ENCODE assay signal across 9 mouse cellular contexts in genomic region chr9:107608741-107609432, GRCm38 (mm10). TPM values are rescaled to one million over a fixed set of nuclear protein-coding genes. Genes with fewer than 3 reads are reported as not detected.
DNase-seq lines count a peak whose midpoint lies in the region; ATAC-seq lines count a peak whose summit lies in the region.
"Had no signal": no experiment of that assay in that cellular context is flagged by ENCODE, and none has a peak within 500 bp of the region (broad histone marks: within the 10 kb centered on the region; RNA-seq: fewer than 3 reads in every experiment).

Gene Sema3b (minus strand): TSS chr9:107609229.

- no peak within 1 kb of the TSS for H3K27ac ChIP-seq in midbrain, embryonic 11.5 days (ENCODE audit: low read depth, low read length)
- H3K27ac ChIP-seq in midbrain, embryonic 13.5 days, result no peak within 1 kb of the TSS
- H3K27ac ChIP-seq: hindbrain, embryonic 15.5 days had no signal

- peak within 1 kb of the TSS; percentile 31; the same call in 1 of the 2 replicates for H3K9ac ChIP-seq in midbrain, embryonic 11.5 days (ENCODE audit: low read length)
- no peak within 1 kb of the TSS for H3K9ac ChIP-seq in midbrain, embryonic 13.5 days (replicated peaks)
- H3K9ac ChIP-seq: hindbrain, embryonic 15.5 days had no signal

- H3K4me2 ChIP-seq in midbrain, embryonic 11.5 days, result no peak within 1 kb of the TSS
- no peak within 1 kb of the TSS for H3K4me2 ChIP-seq in midbrain, embryonic 13.5 days (replicated peaks)
- H3K4me2 ChIP-seq: hindbrain, embryonic 15.5 days had no signal

- DNase-seq in midbrain, embryonic 11.5 days (ENCODE audit: low spot score, missing footprints), result no peak
- no peak for DNase-seq in gonadal fat pad, adult 2 months (ENCODE audit: low read depth)
- peak; percentile 59 for DNase-seq in kidney, adult 18-20 months
- DNase-seq in skeletal muscle tissue, adult 2 months (ENCODE audit: low read depth, low spot score), result peak; percentile 68
- DNase-seq in thymus, postnatal 4 days, result no peak
- DNase-seq in spleen, postnatal 36 days (ENCODE audit: low spot score in 2 of 2), result no peak
- no peak for DNase-seq in spleen, adult 12 weeks (ENCODE audit: low spot score)

- H3K36me3 ChIP-seq in midbrain, embryonic 11.5 days (ENCODE audit: control insufficient read depth, insufficient read depth, low read length), result no peaks in the 10 kb centered on the region
- H3K36me3 ChIP-seq in midbrain, embryonic 13.5 days, result peaks cover 4% of the 10 kb centered on the region

- H3K9me3 ChIP-seq in midbrain, embryonic 11.5 days (ENCODE audit: control insufficient read depth, low read length), result no peaks in the 10 kb centered on the region
- no peaks in the 10 kb centered on the region for H3K9me3 ChIP-seq in midbrain, embryonic 13.5 days
- H3K9me3 ChIP-seq: hindbrain, embryonic 15.5 days had no signal

- WGBS in midbrain, embryonic 11.5 days, result 46% methylated on average over 11 of the region's 12 CpGs
- WGBS in midbrain, embryonic 13.5 days, result 39% methylated on average over 12 of the region's 12 CpGs

- ATAC-seq in midbrain, embryonic 11.5 days (ENCODE audit: low FRiP score), result no peak
- ATAC-seq in midbrain, embryonic 13.5 days, result no peak

- H3K4me1 ChIP-seq in midbrain, embryonic 11.5 days (ENCODE audit: control insufficient read depth, insufficient read depth, low read length), result peaks cover 50% of the 10 kb centered on the region
- H3K4me1 ChIP-seq in midbrain, embryonic 13.5 days (replicated peaks), result peaks cover 71% of the 10 kb centered on the region

- no peak within 1 kb of the TSS for H3K4me3 ChIP-seq in midbrain, embryonic 11.5 days (ENCODE audit: low read depth, low read length)
- no peak within 1 kb of the TSS for H3K4me3 ChIP-seq in midbrain, embryonic 13.5 days (replicated peaks)
- H3K4me3 ChIP-seq: hindbrain, embryonic 15.5 days had no signal

- H3K27me3 ChIP-seq in midbrain, embryonic 11.5 days (ENCODE audit: control insufficient read depth, insufficient read depth, low read length), result no peaks in the 10 kb centered on the region
- no peaks in the 10 kb centered on the region for H3K27me3 ChIP-seq in midbrain, embryonic 13.5 days
- H3K27me3 ChIP-seq: hindbrain, embryonic 15.5 days had no signal

RNA-seq across cellular contexts. Expression of gene Sema3b, which starts in this region (rescaled TPM):
- polyA plus RNA-seq in midbrain, embryonic 11.5 days (2014; fragmentation: Nextera tagmentation; extraction: Ambion mirVana), result 1.3 and 2.1 TPM in 2 replicates
- polyA plus RNA-seq in midbrain, embryonic 13.5 days (2015; fragmentation: Nextera tagmentation; extraction: Ambion mirVana), result 2.3 and 2.7 TPM in 2 replicates
- polyA plus RNA-seq in gonadal fat pad, adult 2 months (2012; rRNA removed), result 37.2 and 52.8 TPM in 2 replicates

Comparison
In these comparisons a context has a peak if more than half of its experiments do, and no peak if none do; other contexts are left out.
1. RNA of gene Sema3b (polyA plus RNA-seq): 37.2 to 52.8 TPM in gonadal fat pad, adult 2 months; 2.3 to 2.7 TPM in midbrain, embryonic 13.5 days and 1.3 to 2.1 TPM in midbrain, embryonic 11.5 days; every median in the first group is over 10 times any median in the second.
2. DNase-seq: peak in kidney, adult 18-20 months (single experiment) and skeletal muscle tissue, adult 2 months (single experiment); none in midbrain, embryonic 11.5 days (single experiment), gonadal fat pad, adult 2 months (single experiment), thymus, postnatal 4 days (single experiment), spleen, postnatal 36 days (0 of 2) and spleen, adult 12 weeks (single experiment).